Mouse (Mus musculus) layer of hippocampus, adult 9-10 months (tissue): ENCODE measurements around the gene Slamf8.

Experiments
- DNase-seq: peaks from one replicate; pipeline ENCODE4 v3.0.0; 2022; ENCODE audit warnings: low spot score

Gene Slamf8

GRCm38 (mm10) chr1:172590385-172590784 is at the start of gene Slamf8:
TSS of gene Slamf8 (minus strand) at chr1:172590568.
- no peak for DNase-seq

GRCm38 (mm10) chr1:172638781-172639180 is 48.4 kb upstream of the Slamf8 start:
- DNase-seq = no peak

- no peak for DNase-seq
Observed at GRCm38 (mm10) chr1:172637801-172638200, 47.4 kb upstream of the Slamf8 start.

- no peak for DNase-seq
Observed at GRCm38 (mm10) chr1:172636266-172636665, 45.9 kb upstream of the Slamf8 start.

GRCm38 (mm10) chr1:172635258-172635657 is 44.9 kb upstream of the Slamf8 start:
- DNase-seq = no peak

- no peak for DNase-seq
Observed at GRCm38 (mm10) chr1:172634136-172634535, 43.8 kb upstream of the Slamf8 start.

- peak; percentile 92 for DNase-seq
Observed at GRCm38 (mm10) chr1:172632451-172633326, 42.3 kb upstream of the Slamf8 start, which contains the start of gene Dusp23. TSS of gene Dusp23 (minus strand) at chr1:172632962.

GRCm38 (mm10) chr1:172631721-172632120 is 41.4 kb upstream of the Slamf8 start:
- DNase-seq = no peak

GRCm38 (mm10) chr1:172629831-172630230 is 39.5 kb upstream of the Slamf8 start:
- no peak for DNase-seq

GRCm38 (mm10) chr1:172626306-172626705 is 35.9 kb upstream of the Slamf8 start:
- no peak for DNase-seq

- no peak for DNase-seq
Observed at GRCm38 (mm10) chr1:172624081-172624480, 33.7 kb upstream of the Slamf8 start.

- no peak for DNase-seq
Observed at GRCm38 (mm10) chr1:172623599-172623998, 33.2 kb upstream of the Slamf8 start.

GRCm38 (mm10) chr1:172619235-172619634 is 28.9 kb upstream of the Slamf8 start:
- no peak for DNase-seq

- DNase-seq = no peak
Observed at GRCm38 (mm10) chr1:172618141-172618540, 27.8 kb upstream of the Slamf8 start.

GRCm38 (mm10) chr1:172617365-172618076 is 27.2 kb upstream of the Slamf8 start:
- DNase-seq = no peak

- DNase-seq = no peak
Observed at GRCm38 (mm10) chr1:172616537-172617300, 26.4 kb upstream of the Slamf8 start.

GRCm38 (mm10) chr1:172615412-172615811 is 25.0 kb upstream of the Slamf8 start:
- DNase-seq = no peak

GRCm38 (mm10) chr1:172614654-172615053 is 24.3 kb upstream of the Slamf8 start:
- no peak for DNase-seq

GRCm38 (mm10) chr1:172612745-172613144 is 22.4 kb upstream of the Slamf8 start:
- no peak for DNase-seq

GRCm38 (mm10) chr1:172611304-172611703 is 20.9 kb upstream of the Slamf8 start:
- no peak for DNase-seq

- no peak for DNase-seq
Observed at GRCm38 (mm10) chr1:172602326-172602725, 12.0 kb upstream of the Slamf8 start, which contains the start of gene Fcrl6. TSS of gene Fcrl6 (minus strand) at chr1:172602551.

GRCm38 (mm10) chr1:172594495-172594894 is 4.1 kb upstream of the Slamf8 start:
- DNase-seq = no peak
